Mouse (Mus musculus) frontal cortex, postnatal 10 days (tissue): ENCODE measurements at regions not wholly inside any gene's neighbourhood (a gene's known extent, or its start where the extent isn't known, plus 50 kb on each side); places are given as distances from the start of the nearest gene placed in this dataset.

Experiments used
- DNase-seq, 2 experiments: peaks; one replicate each; pipeline ENCODE4 v3.0.0; 2022; ENCODE audit warnings: low spot score in 2 of 2, mixed read lengths in 1 of 2

DNA sequence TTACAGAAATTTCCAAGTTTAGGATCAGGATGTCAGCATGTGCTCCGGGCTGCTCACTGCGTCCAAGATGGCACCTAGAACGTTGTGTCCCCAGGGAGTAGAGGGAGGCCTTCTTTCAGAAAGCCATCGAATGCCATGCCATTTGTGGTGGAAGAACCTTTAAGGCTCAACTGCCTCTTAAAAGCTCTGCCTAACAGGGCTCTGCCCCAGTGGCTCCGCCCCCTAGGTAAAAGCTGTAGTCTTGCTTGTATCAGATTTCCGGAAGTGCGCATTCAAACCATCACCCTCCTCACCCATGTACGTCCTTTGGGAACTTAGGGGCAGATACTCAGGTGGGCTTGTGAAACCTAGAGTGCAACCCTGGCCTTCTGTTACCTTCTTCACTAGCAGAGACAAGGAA lies 54.0 kb upstream of the Psmd7 start:
- no peak for DNase-seq

DNA sequence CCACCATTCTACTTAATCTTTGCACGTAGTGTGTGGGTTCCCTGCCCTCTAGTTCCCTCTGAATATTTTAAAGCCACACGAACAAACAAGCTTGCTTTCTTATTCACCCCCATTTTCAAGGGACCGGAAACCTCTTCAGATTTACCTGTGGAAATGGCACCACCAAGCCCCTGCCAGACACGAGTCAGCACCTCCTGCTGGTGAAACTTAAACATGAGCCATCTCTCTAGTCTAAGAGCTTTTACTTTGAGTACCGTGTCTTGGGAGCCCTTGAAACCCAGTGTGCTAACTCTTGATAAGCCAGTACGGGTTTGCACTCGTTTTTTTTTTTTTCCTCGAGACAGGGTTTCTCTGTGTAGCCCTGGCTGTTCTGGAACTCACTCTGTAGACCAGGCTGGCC lies 59.7 kb upstream of the Psmd7 start:
- DNase-seq = no peak

DNA sequence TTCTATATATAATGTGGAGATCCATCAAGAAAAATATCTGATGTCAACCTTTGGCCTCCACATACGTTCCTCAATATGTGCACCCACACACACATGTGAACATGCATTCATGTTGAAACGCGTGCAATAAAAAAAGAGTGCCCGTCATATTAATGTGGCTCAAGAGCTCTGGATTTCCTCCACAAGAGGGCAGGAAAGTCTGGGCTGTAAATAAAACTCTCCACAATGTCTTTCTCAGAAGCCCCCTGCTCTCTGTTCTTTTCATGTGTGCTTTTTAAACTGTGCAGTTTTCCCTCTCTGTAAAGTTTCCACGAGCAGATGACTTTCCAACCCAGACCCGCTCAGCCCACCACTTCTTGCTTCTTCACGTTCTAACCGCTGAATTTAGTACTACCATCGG lies 62.0 kb upstream of the Psmd7 start:
- DNase-seq = no peak

DNA sequence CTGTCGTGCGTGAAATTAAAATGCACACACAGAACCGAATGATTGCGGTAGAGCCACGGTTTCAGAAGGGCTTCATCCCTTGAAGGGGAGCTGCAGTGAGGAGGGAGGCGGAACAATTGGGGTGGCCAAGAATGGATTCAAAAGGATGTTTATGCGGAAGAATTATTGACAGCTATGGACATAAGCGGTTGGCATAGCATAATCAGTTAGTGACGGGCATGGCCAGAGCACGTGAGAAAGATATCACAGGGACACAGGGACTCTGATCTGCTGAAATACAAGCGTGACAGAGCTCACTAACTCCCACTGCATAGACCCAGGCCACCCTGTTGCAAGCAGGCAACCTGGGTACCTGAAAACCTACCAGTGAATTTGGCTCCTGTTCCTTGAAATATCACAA lies 63.2 kb upstream of the Psmd7 start:
- no peak for DNase-seq

DNA sequence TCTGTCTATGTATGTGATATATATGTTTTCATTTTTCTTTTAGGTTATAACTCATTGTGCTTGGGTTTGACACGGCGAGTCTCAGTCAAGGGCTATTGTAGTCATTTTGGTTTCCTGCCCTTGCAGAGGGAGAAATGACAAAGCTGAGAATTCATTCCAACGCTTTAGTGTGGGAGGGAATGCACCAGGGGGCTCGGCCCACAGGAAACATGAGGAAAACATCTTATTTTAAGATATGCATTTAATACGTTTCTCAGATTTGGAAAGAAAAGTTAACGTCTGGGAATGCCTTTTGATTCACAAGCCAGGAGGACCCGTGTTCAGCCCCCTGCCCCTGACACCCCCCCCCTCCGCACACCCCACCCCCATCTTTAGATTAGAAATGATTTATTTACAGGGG lies 64.0 kb upstream of the Psmd7 start:
- no peak for DNase-seq

DNA sequence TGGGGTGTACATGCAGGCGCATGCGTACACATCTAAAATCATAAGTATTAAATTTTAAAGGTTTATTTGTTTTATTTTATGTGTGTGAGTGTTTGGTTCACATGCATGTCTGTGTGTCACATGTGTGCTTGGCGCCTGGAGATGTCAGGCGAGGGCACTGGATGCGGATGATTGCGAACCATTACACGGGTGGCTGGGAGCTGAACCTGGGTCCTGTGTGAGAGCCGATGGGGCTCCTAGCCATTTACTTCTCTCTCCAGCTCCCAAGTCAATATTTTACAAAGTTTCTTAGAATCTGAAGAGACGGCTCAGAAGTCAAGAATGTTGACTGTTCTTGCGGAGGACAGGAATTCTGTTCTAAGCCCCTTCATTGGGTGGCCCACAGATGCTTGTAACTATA lies 65.4 kb upstream of the Psmd7 start:
- DNase-seq = no peak

DNA sequence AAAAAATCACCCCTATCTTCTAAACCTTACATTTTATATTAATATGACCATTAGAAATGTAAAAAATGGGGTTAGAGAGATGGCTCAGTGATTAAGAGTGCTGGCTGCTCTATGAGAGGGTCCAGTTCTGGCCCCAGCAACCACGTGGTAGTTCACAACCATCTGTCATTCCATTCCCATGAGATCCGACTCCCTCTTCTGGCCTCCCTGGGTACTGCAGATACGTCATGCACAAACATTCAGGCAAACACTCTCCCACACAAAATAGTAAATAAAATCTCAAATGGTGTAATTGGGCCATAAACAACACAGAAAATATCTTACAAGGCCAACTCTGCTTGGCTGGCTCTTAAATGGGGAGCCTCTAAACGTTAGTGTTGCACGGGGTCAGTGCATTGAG lies 68.4 kb upstream of the Psmd7 start:
- DNase-seq = no peak

DNA sequence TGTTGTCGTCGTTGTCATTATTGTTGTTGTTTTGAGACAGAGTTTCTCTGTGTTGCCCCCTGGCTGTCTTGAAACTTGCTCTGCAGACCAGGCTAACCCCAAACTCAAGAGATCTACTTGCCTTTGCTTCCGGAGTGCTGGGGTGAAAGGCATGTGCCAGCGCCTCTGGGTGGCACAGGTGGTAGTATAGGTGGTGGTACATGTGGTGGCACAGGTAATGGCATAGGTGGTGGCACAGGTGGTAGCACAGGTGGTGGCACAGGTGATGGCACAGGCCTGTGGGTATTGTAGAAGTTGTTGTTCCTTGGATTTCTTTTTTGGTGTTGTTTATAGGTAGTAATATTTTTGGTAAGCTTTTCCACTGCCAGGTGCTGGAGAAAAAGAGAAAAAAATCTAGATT lies 69.5 kb upstream of the Psmd7 start:
- no peak for DNase-seq

DNA sequence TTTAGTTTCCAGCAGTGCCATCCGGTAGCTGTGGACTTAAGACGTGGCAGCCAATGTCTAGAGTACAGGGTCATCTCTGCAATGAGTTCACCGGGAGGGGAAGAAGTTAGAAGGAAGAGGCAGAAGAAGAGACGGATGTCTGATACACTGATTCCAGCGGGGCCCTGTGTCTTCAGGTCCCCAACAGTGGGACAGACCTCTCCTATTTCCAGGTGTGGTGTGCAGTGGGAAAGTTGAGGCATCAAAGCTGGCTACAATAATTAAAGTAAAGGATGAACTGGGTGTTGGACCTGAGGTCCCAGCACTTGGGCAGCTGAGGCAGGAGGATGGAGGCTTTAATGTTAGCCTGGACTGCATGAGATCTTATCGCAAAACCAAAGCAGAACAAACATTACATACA lies 70.1 kb upstream of the Psmd7 start:
- no peak for DNase-seq

DNA sequence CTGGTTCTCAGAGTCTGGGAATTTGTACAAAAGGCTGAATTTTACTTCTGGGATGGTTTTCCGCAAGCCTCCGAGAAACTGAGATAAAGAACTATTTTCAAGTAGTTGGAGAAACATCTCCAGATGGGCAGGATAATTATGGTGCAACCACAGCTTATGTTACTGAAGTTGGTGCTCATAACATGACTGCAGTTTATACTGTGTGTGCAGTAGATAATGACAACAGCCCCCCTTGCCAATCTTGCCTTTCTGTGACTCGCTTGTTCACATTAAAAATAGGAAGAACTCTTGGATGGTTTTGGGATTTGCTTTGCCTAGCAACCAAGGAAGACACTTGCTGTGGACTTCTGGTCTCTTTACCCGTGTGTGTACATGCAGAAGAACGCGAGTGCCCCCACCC lies 72.4 kb upstream of the Psmd7 start:
- no peak for DNase-seq

DNA sequence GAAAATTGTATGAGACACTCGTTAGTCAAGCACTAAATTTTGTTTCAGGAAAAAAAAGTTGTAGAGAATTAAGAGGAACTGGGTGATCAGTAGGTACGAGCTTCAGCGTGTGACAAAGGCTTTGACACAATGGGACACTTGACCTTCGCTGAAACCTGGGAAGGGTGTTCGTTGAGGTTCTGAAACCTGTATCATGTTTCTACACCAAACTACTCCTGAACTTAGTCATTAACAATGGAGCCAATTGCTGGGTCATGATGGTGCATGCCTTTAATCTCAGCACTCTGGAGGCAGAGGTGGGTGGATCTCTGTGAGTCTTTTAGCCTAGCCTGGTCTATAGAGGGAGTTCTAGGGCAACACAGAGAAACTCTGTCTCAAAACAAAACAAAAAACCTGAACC lies 81.3 kb upstream of the Psmd7 start:
- DNase-seq = no peak

DNA sequence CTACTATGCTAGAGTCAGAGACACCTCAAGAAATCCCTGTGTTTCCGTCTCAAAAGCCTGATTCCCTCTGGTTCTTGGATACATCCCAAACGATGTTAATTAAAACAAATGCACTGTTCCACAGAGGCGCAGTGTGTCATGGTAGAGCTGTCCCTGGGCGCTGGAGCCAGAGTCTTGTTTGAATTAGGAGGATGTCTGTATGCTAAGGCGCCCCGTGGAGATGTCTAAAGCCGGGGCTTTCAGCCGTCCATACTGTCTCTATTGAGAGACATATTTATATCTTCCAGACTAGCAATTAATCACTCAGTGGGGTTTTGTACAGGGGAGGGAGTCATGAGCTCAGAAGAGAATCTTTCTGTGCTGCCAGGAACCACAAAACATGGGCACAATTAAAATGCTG lies 83.2 kb upstream of the Psmd7 start:
- no peak for DNase-seq

DNA sequence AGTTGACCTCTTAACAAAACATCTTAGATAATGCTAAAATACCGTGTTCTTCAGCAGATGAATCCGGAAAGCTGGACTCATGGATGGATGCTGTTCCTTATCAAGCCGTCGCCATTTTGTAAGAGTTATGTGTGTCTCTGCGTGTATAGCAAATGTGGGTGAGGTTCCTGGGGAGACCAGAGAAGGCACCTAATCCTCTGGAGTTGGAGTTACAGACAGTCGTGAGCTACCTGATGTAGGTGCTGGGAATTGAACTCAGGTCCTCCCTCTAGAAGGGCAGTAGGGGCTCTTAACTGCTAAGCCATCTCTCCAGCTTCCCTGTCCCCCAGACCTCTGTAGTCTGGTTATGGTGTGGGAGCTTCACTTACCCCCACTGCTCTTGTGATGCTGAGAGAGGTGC lies 84.4 kb upstream of the Psmd7 start:
- no peak for DNase-seq

DNA sequence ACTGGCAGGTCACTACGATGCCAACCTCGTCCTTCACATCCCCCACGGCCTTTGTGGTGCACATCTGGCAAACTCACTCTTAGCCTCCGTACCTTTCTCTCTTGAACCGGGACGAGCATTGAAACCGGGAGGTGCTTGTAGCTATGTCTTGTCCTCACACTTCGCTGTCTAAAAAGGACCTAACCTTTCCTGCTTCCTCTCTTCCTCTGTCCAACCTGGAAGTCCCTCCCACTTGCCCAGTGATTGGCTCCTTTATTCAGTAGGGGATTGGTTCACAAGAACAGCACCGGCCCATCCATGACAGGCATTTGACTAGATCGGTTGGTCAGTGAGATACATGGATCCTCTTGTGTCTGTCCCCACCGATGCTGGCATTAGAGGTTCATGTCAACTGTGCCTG lies 93.8 kb upstream of the Psmd7 start:
- no peak for DNase-seq

DNA sequence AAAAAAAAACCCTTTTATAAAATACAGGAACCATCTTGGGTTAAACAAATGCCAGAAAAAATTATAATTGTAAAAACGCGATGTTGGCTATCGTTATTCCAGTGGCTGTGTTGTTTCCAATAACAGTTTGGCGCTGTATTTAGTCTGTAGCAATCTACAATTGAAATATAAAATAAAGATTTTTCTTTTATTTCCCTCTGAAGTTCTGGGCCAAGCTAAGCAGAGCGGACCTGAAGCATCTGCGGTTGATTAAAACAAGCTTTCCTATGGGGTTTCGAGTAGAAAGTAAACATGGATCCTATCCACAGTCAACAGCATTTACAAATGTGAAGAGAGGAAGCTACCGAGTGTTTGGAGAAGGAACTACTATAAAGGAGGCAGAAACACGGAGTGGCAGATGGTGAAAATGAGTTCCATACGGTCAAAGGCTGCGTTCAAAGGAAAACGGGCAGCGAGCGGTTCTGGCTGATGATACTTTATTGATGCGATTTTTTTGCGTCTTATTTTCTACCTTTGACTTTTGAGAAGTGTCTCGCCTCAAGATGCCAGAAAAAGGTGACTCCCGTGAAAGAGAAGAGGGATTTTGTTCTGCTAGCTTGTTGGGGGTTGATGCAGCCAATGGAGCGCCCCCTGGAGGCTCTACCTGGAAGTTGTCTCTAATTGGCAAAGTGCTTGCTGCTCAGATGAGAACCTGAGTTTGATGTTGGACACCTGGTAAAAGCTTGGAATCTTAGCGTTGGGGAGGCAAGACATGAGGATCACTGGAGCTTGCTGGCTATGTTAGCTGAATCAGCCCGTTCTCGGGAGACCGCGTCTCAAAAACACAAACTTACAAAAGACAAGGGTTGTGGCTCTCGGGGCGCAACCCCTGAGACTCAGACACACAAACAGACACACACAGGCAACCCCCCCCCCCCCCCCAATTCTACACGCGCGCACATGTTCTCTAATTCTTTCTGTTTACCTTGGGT lies 96.7 kb upstream of the Psmd7 start:
- no peak for DNase-seq

DNA sequence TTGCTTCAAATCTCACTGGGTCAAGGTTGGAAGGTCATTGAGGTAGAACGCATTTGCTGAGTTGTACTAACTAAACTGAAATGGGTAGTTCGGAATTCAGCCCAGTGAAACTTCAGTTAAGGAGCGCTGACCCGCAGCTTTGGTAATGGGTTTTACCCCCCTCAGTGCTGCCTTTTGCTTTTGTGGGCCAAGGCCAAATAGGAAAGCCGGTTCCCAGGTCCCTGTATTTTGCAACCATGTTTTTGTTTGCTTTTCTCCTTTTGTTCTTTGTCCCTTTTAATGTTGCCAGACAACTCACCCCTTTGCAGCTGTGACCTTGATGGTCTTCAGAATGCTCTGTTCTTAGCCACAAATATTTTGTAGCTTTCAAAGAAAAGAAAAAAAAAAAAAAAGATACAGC lies 98.7 kb upstream of the Psmd7 start:
- no peak for DNase-seq

DNA sequence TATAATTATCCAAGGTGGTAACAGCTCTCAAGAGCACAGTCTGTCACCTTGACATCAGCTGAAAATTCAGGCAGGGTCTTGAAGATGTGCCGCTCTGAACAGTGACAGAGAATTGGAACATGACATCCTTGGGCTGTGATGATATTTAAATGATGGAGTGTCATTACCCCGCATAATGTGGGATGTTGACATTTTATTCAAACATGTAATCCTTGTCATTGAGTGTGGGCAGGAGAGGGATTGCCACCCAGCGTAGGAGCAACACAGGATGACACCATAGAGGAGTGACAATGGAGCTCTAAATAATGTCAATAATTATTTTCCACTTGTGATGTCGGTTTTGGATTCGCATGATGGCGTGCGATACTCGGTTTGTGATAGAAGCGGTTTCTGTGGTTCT lies 99.3 kb upstream of the Psmd7 start:
- DNase-seq = no peak

DNA sequence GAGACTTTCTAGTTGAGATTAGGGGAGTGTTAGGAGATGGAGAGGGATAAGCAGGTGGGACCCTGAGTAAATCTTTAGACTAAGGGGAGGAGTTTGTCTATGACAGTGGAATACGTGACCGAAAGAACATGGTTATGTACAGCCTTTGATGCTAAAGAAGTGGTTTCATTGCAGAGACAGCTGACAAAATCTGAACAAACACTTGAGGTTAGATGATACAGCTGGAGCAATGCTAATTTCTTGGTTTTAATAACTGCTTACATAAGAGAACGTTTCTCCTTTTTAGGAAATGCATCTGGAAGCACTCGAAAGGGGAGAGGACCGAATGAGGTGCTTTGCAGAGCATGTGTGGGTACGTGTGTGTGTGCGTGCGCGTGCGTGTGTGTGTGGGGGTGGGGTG lies 100.8 kb upstream of the Psmd7 start:
- no peak for DNase-seq

DNA sequence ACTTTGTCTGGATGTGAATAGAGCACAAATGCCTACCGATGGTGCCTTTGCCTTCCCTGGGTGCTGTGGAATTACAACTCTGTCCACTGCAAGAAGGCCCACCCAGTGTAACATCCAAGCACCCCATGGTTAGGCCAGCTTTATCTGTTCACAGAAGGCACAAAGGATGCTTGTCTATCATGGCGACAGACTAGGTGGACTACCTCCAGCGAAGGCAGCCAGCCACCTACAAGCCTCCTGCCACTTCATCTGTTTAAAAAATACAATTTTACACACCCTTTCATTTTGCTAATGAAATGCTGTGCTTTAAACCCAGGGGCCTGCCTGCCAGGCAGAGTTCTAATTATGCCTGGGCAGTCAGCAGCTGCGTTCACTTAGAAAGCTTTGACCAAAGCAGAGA lies 103.0 kb upstream of the Psmd7 start:
- no peak for DNase-seq

DNA sequence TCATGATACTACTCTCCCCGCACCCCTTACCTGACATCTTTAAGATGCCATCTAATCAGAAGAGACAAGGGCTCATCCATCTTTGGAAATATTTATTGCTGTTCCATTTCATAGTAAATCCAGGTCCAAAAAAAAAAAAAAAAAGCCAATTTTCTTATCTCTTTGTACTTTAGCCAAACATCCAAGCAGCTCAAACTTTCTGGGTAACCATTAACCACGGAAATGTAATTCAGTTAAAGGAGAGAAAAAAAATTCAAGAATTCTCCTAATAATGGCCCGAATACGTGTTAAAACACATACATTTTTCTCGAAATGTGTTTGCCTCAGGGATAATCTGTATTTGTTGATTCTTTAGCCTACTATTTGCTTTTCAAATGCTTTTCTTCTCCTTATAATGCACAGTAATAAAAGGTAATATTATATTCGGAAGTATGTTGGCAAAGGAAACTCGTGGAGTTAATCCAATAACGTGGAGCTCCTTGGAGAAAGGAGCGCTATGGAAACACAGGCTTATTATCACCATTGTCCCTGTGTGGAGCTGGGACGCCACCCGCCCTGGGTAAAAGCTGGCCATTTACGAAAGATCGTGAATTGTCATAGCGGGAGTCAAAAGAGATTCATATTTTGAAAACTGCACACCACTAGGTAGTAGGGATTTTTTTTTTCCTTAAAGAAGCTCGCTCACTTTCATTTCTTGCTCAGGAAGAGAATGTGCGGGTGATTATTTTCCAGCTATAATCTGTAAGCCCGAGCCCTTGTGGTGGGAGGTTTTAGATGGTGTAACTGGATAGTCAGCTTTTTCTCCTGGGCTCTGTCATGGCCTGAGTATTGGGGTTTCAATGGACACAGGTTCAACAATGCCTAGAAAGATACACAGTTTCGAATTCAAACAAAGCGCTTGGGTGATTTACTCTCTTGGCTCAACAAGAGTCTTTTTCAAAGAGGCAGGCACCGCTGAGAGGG lies 108.4 kb upstream of the Psmd7 start:
- no peak for DNase-seq

DNA sequence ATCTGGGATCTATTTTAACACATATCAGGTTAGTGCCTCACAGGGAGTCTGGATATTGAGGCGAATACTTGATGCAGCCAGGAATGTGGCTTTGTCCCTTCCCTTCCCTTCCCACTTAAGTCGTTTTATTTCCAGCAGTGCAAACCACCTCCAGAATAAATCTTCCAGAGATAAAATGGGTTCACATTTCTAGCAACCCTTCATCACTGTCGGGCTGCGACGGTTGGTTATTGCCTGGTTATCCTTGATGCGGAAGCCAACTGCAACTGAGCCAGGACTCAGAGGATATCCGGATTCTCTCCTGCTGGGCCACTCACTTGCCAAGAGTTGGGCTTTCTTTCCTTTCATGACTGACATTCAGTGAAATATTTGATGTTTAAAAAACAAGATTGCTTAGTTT lies 111.0 kb upstream of the Psmd7 start:
- no peak for DNase-seq

DNA sequence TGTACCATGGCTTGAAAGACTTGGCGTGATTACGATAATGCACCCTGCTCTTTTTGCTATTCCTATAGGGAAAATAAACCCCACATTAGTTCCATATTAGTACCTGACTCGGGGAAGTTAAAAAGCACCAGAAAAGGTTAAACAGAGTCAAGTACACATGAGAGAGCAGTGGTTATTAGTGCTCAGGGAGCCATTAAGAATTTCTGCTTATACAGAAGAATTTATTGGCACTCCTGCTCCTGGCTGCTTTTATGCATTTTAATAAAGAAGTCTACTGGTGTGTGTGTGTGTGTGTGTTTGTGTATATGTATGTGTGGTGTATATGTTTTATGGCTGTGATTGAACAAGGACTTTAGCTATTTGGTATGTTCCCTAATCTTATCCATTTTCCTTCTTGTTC lies 111.5 kb upstream of the Psmd7 start:
- DNase-seq = no peak

DNA sequence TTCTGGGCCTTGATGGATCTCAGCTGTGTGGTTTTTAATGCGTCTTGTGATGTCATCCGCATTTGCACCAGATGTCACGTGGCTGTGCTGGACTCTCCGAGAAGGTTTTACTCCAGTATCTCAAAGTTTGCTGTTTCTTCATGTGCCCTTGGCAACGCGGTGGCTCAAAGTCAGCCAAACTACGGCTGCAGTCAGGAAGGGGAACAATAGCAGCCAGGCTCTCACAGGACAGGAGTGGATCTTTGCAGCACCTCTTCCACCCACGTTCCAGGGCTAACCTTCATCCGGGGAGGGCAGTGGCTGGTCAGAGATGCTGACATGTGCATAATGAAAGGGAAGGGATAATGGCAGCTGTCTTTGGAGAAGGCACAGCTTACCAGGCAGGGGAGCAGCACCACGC lies 127.6 kb upstream of the Psmd7 start:
- no peak for DNase-seq
